Mouse (Mus musculus) limb, embryonic 15.5 days (tissue): ENCODE results near the gene Bzw2. TPM values are rescaled to one million over a fixed set of nuclear protein-coding genes. Genes with fewer than 3 reads are reported as not detected.
A peak's percentile ranks its signal among the peaks of the same experiment; 100 is the strongest.
"Not testable (repeated sequence)": the region's sequence is repeated elsewhere in the genome, so short reads cannot be mapped to it uniquely, and the experiment has no call there.

Source experiments
- ATAC-seq: fragments of 200-750 bp; cut with Nextera tagmentation; 2 replicates; pipeline ENCODE4 v1.8.0; 2017; ENCODE audit warnings: low read depth, moderate TSS enrichment; ENCODE audit not compliant: insufficient number of reproducible peaks, low FRiP score, low TSS enrichment
- H3K27ac ChIP-seq: fragments of 300-500 bp; sonication (generic); 2 replicates; pipeline ENCODE4 v1.5.1; 2015; ENCODE audit warnings: moderate library complexity, mild to moderate bottlenecking, inconsistent platforms
- H3K27me3 ChIP-seq: fragments of 300-500 bp; sonication (generic); 2 replicates; pipeline ENCODE4 v1.6.1; 2015; ENCODE audit warnings: inconsistent platforms
- H3K36me3 ChIP-seq: fragments of 300-500 bp; sonication (generic); 2 replicates; pipeline ENCODE4 v1.6.1; 2015; ENCODE audit warnings: inconsistent platforms
- H3K4me1 ChIP-seq: fragments of 300-500 bp; sonication (generic); 2 replicates; pipeline ENCODE4 v1.6.1; 2015; ENCODE audit warnings: inconsistent platforms
- H3K4me2 ChIP-seq: fragments of 300-500 bp; sonication (generic); 2 replicates; pipeline ENCODE4 v1.6.1; 2015; ENCODE audit warnings: mild to moderate bottlenecking, inconsistent platforms
- H3K4me3 ChIP-seq: fragments of 300-500 bp; sonication (generic); 2 replicates; pipeline ENCODE4 v1.5.1; 2015; ENCODE audit warnings: mild to moderate bottlenecking, inconsistent platforms
- H3K9ac ChIP-seq: fragments of 300-500 bp; sonication (generic); 2 replicates; pipeline ENCODE4 v1.6.1; 2015; ENCODE audit warnings: inconsistent platforms
- H3K9me3 ChIP-seq: fragments of 300-500 bp; sonication (generic); 2 replicates; pipeline ENCODE4 v1.6.1; 2016; ENCODE audit warnings: inconsistent platforms
- WGBS: fragments of 180-500 bp; shearing (Covaris S2); methylation state at CpG from one replicate; pipeline ENCODE4 v1.1.7; 2015; 5-methylcytosine and 5-hydroxymethylcytosine counted together
- polyA plus RNA-seq: library from polyadenylated mRNA; unstranded; fragments of >200 nt; fragmentation: Nextera tagmentation; extraction: Ambion mirVana; gene quantifications from 2 replicates; pipeline ENCODE4 v1.2.1, GENCODE M21; 2015

The Bzw2 gene
- polyA plus RNA-seq = 165 and 177 TPM in 2 replicates

- Histone ChIP-seq H3K4me2 (peak within 1 kb of the TSS; percentile 70), H3K9me3 (no peaks in the 10 kb centered on the region), H3K27ac (peak within 1 kb of the TSS; percentile 96), H3K9ac (peak within 1 kb of the TSS; percentile 75), H3K4me3 (peak within 1 kb of the TSS; percentile 97), H3K36me3 (no peaks in the 10 kb centered on the region), H3K4me1 (peaks cover 23% of the 10 kb centered on the region), H3K27me3 (no peaks in the 10 kb centered on the region)
- peak; percentile 20; the same call in 1 of the 2 replicates for ATAC-seq
- 2% methylated on average over 26 of the region's 26 CpGs for WGBS
Measured at GRCm38 (mm10) chr12:36157638-36158308, at the start of gene Bzw2. Gene Bzw2, minus strand, starts transcription at chr12:36158080.

- Histone ChIP-seq H3K4me2 (peak overlapping the region; percentile 34), H3K27me3 (no peaks in the 10 kb centered on the region), H3K9ac (no peak overlapping the region), H3K36me3 (no peaks in the 10 kb centered on the region), H3K4me3 (peak overlapping the region; percentile 29; the same call in 1 of the 2 replicates), H3K27ac (no peak overlapping the region), H3K4me1 (peaks cover 7% of the 10 kb centered on the region), H3K9me3 (no peaks in the 10 kb centered on the region)
- peak; percentile 55; the same call in 1 of the 2 replicates for ATAC-seq
- 49% methylated on average over 9 of the region's 9 CpGs for WGBS
Measured at GRCm38 (mm10) chr12:36207072-36207799, 49.4 kb upstream of the Bzw2 start.

- H3K4me3 ChIP-seq, H3K27ac ChIP-seq, H3K9ac ChIP-seq, H3K36me3 ChIP-seq, H3K4me2 ChIP-seq, H3K27me3 ChIP-seq, H3K4me1 ChIP-seq, ATAC-seq, H3K9me3 ChIP-seq: not testable (repeated sequence)
- WGBS = 72% methylated on average over 5 of the region's 5 CpGs
Measured at GRCm38 (mm10) chr12:36205579-36206119, 47.8 kb upstream of the Bzw2 start.

GRCm38 (mm10) chr12:36194976-36195375 is 37.1 kb upstream of the Bzw2 start:
- Histone ChIP-seq H3K9ac (no peak overlapping the region), H3K4me2 (no peak overlapping the region)
- WGBS = 96% methylated on average over 7 of the region's 7 CpGs

GRCm38 (mm10) chr12:36190343-36190742 is 32.5 kb upstream of the Bzw2 start:
- Histone ChIP-seq H3K36me3 (peaks cover 65% of the 10 kb centered on the region), H3K9me3 (no peaks in the 10 kb centered on the region), H3K4me2 (no peak overlapping the region), H3K27ac (no peak overlapping the region), H3K9ac (no peak overlapping the region), H3K27me3 (no peaks in the 10 kb centered on the region), H3K4me3 (no peak overlapping the region), H3K4me1 (no peaks in the 10 kb centered on the region)
- WGBS = 65% methylated on average over 5 of the region's 5 CpGs
- ATAC-seq = no peak

More at GRCm38 (mm10) chr12:36194976-36195375, 37.1 kb upstream of the Bzw2 start:
- no peaks in the 10 kb centered on the region for H3K27me3 ChIP-seq
- H3K9me3 ChIP-seq = peaks cover 14% of the 10 kb centered on the region
- ATAC-seq = no peak
- no peak overlapping the region for H3K27ac ChIP-seq
- peaks cover 70% of the 10 kb centered on the region for H3K36me3 ChIP-seq
- no peaks in the 10 kb centered on the region for H3K4me1 ChIP-seq
- no peak overlapping the region for H3K4me3 ChIP-seq

- H3K9ac ChIP-seq = no peak overlapping the region
- no peaks in the 10 kb centered on the region for H3K4me1 ChIP-seq
- no peak overlapping the region for H3K4me2 ChIP-seq
- no peaks in the 10 kb centered on the region for H3K9me3 ChIP-seq
- no peaks in the 10 kb centered on the region for H3K27me3 ChIP-seq
- no peak overlapping the region for H3K27ac ChIP-seq
- no peak overlapping the region for H3K4me3 ChIP-seq
- no peak for ATAC-seq
- 97% methylated on average over 3 of the region's 3 CpGs for WGBS
- peaks cover 63% of the 10 kb centered on the region for H3K36me3 ChIP-seq
Measured at GRCm38 (mm10) chr12:36189610-36190009, 31.7 kb upstream of the Bzw2 start.

- Histone ChIP-seq H3K36me3 (peaks cover 70% of the 10 kb centered on the region), H3K4me3 (no peak overlapping the region), H3K9ac (no peak overlapping the region), H3K4me2 (no peak overlapping the region), H3K27ac (no peak overlapping the region), H3K27me3 (no peaks in the 10 kb centered on the region), H3K4me1 (no peaks in the 10 kb centered on the region), H3K9me3 (no peaks in the 10 kb centered on the region)
- no peak for ATAC-seq
- WGBS = 81% methylated on average over 6 of the region's 6 CpGs
Measured at GRCm38 (mm10) chr12:36187081-36187480, 29.2 kb upstream of the Bzw2 start.

- Histone ChIP-seq H3K4me2 (no peak overlapping the region), H3K36me3 (peaks cover 48% of the 10 kb centered on the region), H3K9me3 (no peaks in the 10 kb centered on the region), H3K27ac (no peak overlapping the region), H3K27me3 (no peaks in the 10 kb centered on the region), H3K9ac (no peak overlapping the region), H3K4me3 (no peak overlapping the region), H3K4me1 (no peaks in the 10 kb centered on the region)
- WGBS = 76% methylated on average over 6 of the region's 6 CpGs
- no peak for ATAC-seq
Measured at GRCm38 (mm10) chr12:36182570-36182969, 24.7 kb upstream of the Bzw2 start.

GRCm38 (mm10) chr12:36177227-36177626 is 19.3 kb upstream of the Bzw2 start:
- H3K4me2 ChIP-seq = no peak overlapping the region
- WGBS = 95% methylated on average over 5 of the region's 5 CpGs
- no peak overlapping the region for H3K9ac ChIP-seq
- no peak overlapping the region for H3K4me3 ChIP-seq
- no peak overlapping the region for H3K27ac ChIP-seq
- H3K9me3 ChIP-seq = no peaks in the 10 kb centered on the region
- peaks cover 52% of the 10 kb centered on the region for H3K36me3 ChIP-seq
- H3K27me3 ChIP-seq = no peaks in the 10 kb centered on the region
- no peaks in the 10 kb centered on the region for H3K4me1 ChIP-seq
- ATAC-seq = no peak

GRCm38 (mm10) chr12:36165299-36165698 is 7.4 kb upstream of the Bzw2 start:
- Histone ChIP-seq H3K27ac (no peak overlapping the region), H3K4me1 (peaks cover 16% of the 10 kb centered on the region)

GRCm38 (mm10) chr12:36164126-36164791 is 6.4 kb upstream of the Bzw2 start:
- WGBS = 66% methylated on average over 7 of the region's 7 CpGs
- Histone ChIP-seq H3K9me3 (no peaks in the 10 kb centered on the region), H3K9ac (no peak overlapping the region), H3K27ac (no peak overlapping the region), H3K4me3 (no peak overlapping the region), H3K4me2 (no peak overlapping the region), H3K27me3 (no peaks in the 10 kb centered on the region), H3K36me3 (peaks cover 4% of the 10 kb centered on the region; the same call in 1 of the 2 replicates), H3K4me1 (peaks cover 16% of the 10 kb centered on the region)
- no peak for ATAC-seq

More at GRCm38 (mm10) chr12:36165299-36165698, 7.4 kb upstream of the Bzw2 start:
- H3K36me3 ChIP-seq = peaks cover 9% of the 10 kb centered on the region; the same call in 1 of the 2 replicates
- no peak for ATAC-seq
- H3K4me3 ChIP-seq = no peak overlapping the region
- H3K9ac ChIP-seq = no peak overlapping the region
- H3K9me3 ChIP-seq = no peaks in the 10 kb centered on the region
- no peaks in the 10 kb centered on the region for H3K27me3 ChIP-seq
- H3K4me2 ChIP-seq = no peak overlapping the region
- WGBS = 31% methylated on average over 1 of the region's 1 CpGs
